Mouse (Mus musculus) heart, embryonic 16.5 days (tissue): ENCODE data around the gene Exd2. TPM values are rescaled to one million over a fixed set of nuclear protein-coding genes. Genes with fewer than 3 reads are reported as not detected.

Source experiments
- ATAC-seq: fragments of 200-750 bp; cut with Nextera tagmentation; replicated peaks from 2 replicates; pipeline ENCODE4 v1.8.0; 2017; ENCODE audit warnings: moderate number of reproducible peaks; ENCODE audit not compliant: insufficient read depth, low FRiP score; ENCODE audit errors: extremely low read depth
- H3K27ac ChIP-seq: fragments of 300-500 bp; sonication (generic); 2 replicates; pipeline ENCODE4 v1.5.1; 2014; ENCODE audit warnings: mild to moderate bottlenecking, low read length, control low read depth, moderate library complexity
- H3K27me3 ChIP-seq: fragments of 300-500 bp; sonication (generic); 2 replicates; pipeline ENCODE4 v1.6.1; 2014; ENCODE audit warnings: low read length, mixed read lengths; ENCODE audit not compliant: control insufficient read depth, insufficient read depth
- H3K36me3 ChIP-seq: fragments of 300-500 bp; sonication (generic); 2 replicates; pipeline ENCODE4 v1.6.1; 2014; ENCODE audit not compliant: control insufficient read depth, insufficient read depth
- H3K4me1 ChIP-seq: fragments of 300-500 bp; sonication (generic); 2 replicates; pipeline ENCODE4 v1.6.1; 2014; ENCODE audit warnings: low read length, mixed read lengths; ENCODE audit not compliant: control insufficient read depth, insufficient read depth
- H3K4me2 ChIP-seq: fragments of 300-500 bp; sonication (generic); 2 replicates; pipeline ENCODE4 v1.6.1; 2014; ENCODE audit warnings: low read depth, mild to moderate bottlenecking, control low read depth, low read length
- H3K4me3 ChIP-seq: fragments of 300-500 bp; sonication (generic); 2 replicates; pipeline ENCODE4 v1.5.1; 2014; ENCODE audit warnings: mild to moderate bottlenecking, control low read depth, low read length
- H3K9ac ChIP-seq: fragments of 300-500 bp; sonication (generic); 2 replicates; pipeline ENCODE4 v1.6.1; 2014; ENCODE audit warnings: low read length, control low read depth
- H3K9me3 ChIP-seq: fragments of 300-500 bp; sonication (generic); replicated peaks from 2 replicates; pipeline ENCODE4 v1.6.1; 2016; ENCODE audit warnings: low read length; ENCODE audit not compliant: control insufficient read depth
- WGBS: fragments of 180-500 bp; shearing (Covaris S2); extraction: QIAGEN DNeasy Blood & Tissue Kit; methylation state at CpG from one replicate; pipeline ENCODE4 v1.1.7; 2014; 5-methylcytosine and 5-hydroxymethylcytosine counted together
- polyA plus RNA-seq: library from polyadenylated mRNA; unstranded; fragments of >200 nt; fragmentation: Nextera tagmentation; extraction: Ambion mirVana; gene quantifications from 2 replicates; pipeline ENCODE4 v1.2.1, GENCODE M21; 2015

Gene Exd2
- polyA plus RNA-seq, 1 experiment from 2014 or later: 17.0 TPM

DNA sequence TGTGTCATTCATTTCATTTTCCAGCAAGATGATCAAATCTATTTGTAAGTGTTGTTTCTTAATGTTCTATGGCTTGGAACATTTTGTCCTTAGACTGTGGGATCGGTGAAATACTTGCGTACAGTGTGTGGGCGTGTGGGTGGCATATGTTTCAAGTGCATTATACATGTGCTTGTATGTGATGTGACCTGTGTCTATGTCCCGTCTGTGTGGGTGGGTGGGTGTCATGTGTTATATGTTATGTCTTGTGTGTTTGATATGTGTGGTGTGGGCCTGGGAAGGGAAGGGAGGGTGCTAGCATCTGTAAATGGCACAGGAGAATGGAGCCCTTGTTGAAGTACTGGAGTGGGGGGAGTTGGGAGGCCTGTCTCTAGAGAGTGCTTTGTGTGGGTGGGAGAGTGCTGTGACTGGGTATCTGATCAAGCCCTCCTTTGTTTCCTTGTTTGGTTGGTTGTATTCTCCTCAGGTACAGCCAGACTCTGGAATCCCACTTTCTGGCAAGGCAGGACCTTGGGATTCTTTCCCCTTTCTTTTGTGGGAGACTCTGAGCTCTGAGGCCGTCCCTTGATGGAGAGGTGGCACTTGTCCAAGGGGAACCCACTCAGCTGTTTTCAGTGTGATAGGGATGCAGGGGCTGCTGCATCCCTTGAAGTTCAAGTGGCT is 65.0 kb downstream of the Exd2 start:
- Histone ChIP-seq H3K36me3 (no peaks in the 10 kb centered on the region), H3K4me3 (no peak overlapping the region), H3K27me3 (no peaks in the 10 kb centered on the region), H3K9ac (no peak overlapping the region), H3K9me3 (no peaks in the 10 kb centered on the region), H3K4me2 (no peak overlapping the region), H3K27ac (no peak overlapping the region), H3K4me1 (peaks cover 2% of the 10 kb centered on the region; the same call in 1 of the 2 replicates)
- no peak for ATAC-seq
- WGBS: 75% methylated on average over 5 of the region's 5 CpGs

DNA sequence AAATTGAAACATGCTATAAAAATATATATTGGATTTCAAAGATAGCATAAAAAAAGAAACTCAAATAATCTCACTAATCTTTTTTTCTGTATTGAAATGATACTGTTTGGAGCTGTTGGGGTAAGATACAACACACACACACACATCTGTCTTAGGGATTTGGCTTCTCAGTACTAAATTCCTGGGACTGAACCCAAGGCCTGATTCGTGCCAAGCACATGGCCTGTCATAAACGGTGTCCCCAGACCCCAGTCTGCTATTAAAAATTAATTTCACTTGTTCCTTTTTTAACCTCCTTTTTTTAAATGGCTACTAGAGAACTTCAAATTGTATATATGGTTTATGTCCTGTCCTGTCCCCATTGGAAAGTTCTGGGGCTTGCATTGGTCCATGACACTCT is 67.2 kb downstream of the Exd2 start:
- no peaks in the 10 kb centered on the region for H3K9me3 ChIP-seq
- H3K4me3 ChIP-seq: no peak overlapping the region
- H3K27ac ChIP-seq: no peak overlapping the region
- 67% methylated on average over 2 of the region's 2 CpGs for WGBS
- no peak for ATAC-seq
- no peaks in the 10 kb centered on the region for H3K27me3 ChIP-seq
- H3K9ac ChIP-seq: no peak overlapping the region
- H3K4me2 ChIP-seq: no peak overlapping the region
- no peaks in the 10 kb centered on the region for H3K36me3 ChIP-seq
- H3K4me1 ChIP-seq: peaks cover 2% of the 10 kb centered on the region; the same call in 1 of the 2 replicates

DNA sequence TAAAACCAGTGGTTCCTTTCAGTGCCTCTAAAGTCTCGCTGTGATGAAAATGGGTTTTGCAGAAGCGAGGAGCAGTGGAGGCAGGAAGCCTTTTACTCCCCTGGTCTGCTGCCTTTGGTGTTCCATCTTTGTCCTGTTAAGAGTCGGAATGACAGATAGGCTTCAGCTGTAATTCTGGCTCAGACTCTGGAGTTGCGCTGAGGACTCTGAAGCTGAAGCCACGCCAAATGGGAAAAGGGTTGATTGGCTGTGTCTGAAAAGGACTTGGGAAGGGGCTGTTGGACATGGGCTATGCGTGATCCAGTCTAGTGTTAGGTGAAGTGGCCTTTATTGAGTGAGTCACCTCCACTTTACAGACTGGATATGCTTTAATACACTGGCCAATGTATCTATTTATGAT is 67.7 kb downstream of the Exd2 start:
- WGBS: 57% methylated on average over 6 of the region's 6 CpGs
- H3K9me3 ChIP-seq: no peaks in the 10 kb centered on the region
- H3K4me2 ChIP-seq: no peak overlapping the region
- H3K36me3 ChIP-seq: no peaks in the 10 kb centered on the region
- peaks cover 2% of the 10 kb centered on the region; the same call in 1 of the 2 replicates for H3K4me1 ChIP-seq
- no peak overlapping the region for H3K27ac ChIP-seq
- H3K27me3 ChIP-seq: no peaks in the 10 kb centered on the region
- no peak for ATAC-seq
- H3K9ac ChIP-seq: no peak overlapping the region
- H3K4me3 ChIP-seq: no peak overlapping the region

DNA sequence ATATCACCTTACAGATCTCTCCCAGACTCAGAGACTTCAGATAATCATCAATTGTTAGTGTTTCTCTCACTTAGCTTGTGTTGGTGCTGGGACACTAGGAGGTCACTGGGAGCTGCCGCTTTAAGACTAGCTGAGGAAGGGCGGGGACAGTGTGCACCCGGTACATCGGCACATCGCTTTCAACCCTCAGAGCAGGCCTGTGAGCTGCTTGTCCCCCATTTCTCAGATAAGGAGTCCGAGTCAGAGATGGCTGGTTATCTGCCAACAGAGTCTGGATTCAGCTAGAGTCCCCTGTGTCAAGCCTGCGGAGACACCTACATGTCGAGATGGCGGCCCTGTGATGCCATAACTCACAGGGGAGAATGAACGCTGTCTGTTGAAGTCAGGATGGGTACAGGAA is 68.7 kb downstream of the Exd2 start:
- no peak overlapping the region for H3K27ac ChIP-seq
- H3K4me3 ChIP-seq: no peak overlapping the region
- 40% methylated on average over 10 of the region's 10 CpGs for WGBS
- no peak overlapping the region for H3K4me2 ChIP-seq
- H3K4me1 ChIP-seq: peaks cover 2% of the 10 kb centered on the region; the same call in 1 of the 2 replicates
- H3K27me3 ChIP-seq: no peaks in the 10 kb centered on the region
- H3K36me3 ChIP-seq: no peaks in the 10 kb centered on the region
- no peaks in the 10 kb centered on the region for H3K9me3 ChIP-seq
- ATAC-seq: no peak; the same call in 1 of the 2 replicates
- H3K9ac ChIP-seq: 0 out of 2 replicates have a peak overlapping the region, but pooled peaks have one; percentile 8

DNA sequence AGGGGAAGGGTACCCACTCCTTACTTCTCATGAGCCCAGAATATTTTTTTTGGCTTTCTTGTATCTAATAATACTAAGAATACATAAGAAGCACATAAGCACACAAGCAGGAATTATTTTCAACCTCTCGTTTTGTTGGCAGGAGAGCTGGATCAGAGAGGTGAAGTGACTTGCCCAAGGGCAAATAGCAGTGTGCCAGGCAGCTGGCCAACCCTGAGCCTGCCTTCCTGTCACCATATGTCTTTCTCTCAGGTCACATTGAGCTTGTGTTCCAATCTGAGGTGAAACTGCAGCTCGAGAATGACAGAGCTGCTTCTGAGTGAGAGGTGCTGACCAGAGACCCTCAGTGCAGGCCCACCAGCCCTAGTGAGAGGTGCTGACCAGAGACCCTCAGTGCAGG is 71.0 kb downstream of the Exd2 start:
- Histone ChIP-seq H3K36me3 (no peaks in the 10 kb centered on the region), H3K4me3 (no peak overlapping the region), H3K9ac (no peak overlapping the region), H3K4me2 (no peak overlapping the region), H3K27me3 (no peaks in the 10 kb centered on the region), H3K27ac (no peak overlapping the region), H3K9me3 (no peaks in the 10 kb centered on the region), H3K4me1 (peaks cover 2% of the 10 kb centered on the region; the same call in 1 of the 2 replicates)
- WGBS: 45% methylated on average over 2 of the region's 2 CpGs
- no peak for ATAC-seq

DNA sequence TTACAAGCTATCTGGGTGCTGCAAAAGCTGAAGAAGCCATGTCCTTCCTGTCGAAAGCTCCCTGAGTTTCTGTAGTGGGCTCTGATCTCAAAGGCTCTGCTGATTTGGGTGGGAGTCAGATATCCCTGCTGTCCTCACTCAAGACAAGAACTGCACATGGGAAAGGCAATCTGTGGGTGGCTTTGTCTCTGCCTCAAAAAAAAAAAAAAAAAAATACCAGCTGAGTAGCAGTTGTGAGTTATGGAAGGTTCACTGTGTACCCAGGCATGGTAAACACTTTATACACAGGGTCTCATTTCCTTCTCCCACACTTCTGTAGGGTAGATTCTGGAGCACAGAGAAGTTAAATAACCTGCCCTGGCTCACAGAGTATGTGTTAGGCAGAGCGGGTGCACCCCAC is 74.4 kb downstream of the Exd2 start:
- no peak for ATAC-seq

DNA sequence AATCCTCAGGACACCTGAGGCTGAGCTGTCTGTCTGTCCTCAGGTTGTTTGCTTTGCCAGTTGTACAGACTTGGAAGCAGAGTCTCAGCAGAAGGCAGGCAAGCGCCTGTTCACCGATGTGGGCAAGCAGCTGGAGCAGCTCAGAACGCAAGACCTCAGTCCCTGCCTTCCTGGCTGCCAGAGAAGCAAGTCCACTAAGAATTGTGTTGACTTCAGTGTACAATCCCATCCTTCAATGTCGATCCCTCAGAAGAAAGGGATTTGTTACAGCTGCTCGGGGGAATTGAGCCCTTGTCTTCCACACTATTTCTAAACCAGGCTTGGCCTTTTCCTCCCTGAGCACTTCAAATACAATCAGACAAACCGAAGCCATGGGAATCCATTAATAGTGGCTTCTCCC is 75.4 kb downstream of the Exd2 start:
- no peaks in the 10 kb centered on the region for H3K27me3 ChIP-seq
- no peaks in the 10 kb centered on the region for H3K4me1 ChIP-seq
- H3K9me3 ChIP-seq: no peaks in the 10 kb centered on the region
- no peak for ATAC-seq
- no peaks in the 10 kb centered on the region for H3K36me3 ChIP-seq
- 51% methylated on average over 6 of the region's 6 CpGs for WGBS
- H3K4me3 ChIP-seq: no peak overlapping the region
- H3K4me2 ChIP-seq: no peak overlapping the region
- no peak overlapping the region for H3K9ac ChIP-seq
- H3K27ac ChIP-seq: no peak overlapping the region

More for the DNA sequence above, 74.4 kb downstream of the Exd2 start:
- H3K27ac ChIP-seq: no peak overlapping the region
- WGBS: 69% methylated on average over 2 of the region's 2 CpGs
- H3K4me1 ChIP-seq: no peaks in the 10 kb centered on the region
- no peaks in the 10 kb centered on the region for H3K9me3 ChIP-seq
- no peaks in the 10 kb centered on the region for H3K36me3 ChIP-seq
- H3K27me3 ChIP-seq: no peaks in the 10 kb centered on the region
- no peak overlapping the region for H3K4me2 ChIP-seq
- no peak overlapping the region for H3K9ac ChIP-seq
- no peak overlapping the region for H3K4me3 ChIP-seq

DNA sequence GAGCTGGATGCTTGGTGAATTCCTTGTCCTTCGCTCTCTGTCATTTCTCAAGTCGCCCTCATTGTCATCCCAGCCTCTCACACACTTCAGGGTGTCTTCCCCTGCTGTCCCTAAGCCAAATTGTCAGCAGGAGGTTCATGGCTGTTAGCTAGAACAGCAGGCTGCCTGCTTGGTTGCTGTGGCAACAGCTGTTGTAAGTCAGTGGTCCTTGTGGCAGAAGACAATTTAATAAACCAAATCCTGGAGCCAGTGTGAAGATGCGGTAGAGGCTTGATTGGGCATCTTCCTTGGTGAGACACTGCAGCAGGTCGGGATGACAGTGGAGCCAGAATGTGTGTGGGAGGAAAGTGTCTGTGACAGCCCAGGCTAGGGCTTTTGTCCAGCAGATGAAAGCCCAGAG is 82.4 kb downstream of the Exd2 start:
- Histone ChIP-seq H3K9ac (no peak overlapping the region), H3K9me3 (no peaks in the 10 kb centered on the region), H3K4me2 (no peak overlapping the region), H3K4me1 (no peaks in the 10 kb centered on the region; the same call in 1 of the 2 replicates), H3K36me3 (no peaks in the 10 kb centered on the region), H3K27ac (no peak overlapping the region), H3K27me3 (no peaks in the 10 kb centered on the region; the same call in 1 of the 2 replicates), H3K4me3 (no peak overlapping the region)
- WGBS: 19% methylated on average over 4 of the region's 4 CpGs
- no peak for ATAC-seq

DNA sequence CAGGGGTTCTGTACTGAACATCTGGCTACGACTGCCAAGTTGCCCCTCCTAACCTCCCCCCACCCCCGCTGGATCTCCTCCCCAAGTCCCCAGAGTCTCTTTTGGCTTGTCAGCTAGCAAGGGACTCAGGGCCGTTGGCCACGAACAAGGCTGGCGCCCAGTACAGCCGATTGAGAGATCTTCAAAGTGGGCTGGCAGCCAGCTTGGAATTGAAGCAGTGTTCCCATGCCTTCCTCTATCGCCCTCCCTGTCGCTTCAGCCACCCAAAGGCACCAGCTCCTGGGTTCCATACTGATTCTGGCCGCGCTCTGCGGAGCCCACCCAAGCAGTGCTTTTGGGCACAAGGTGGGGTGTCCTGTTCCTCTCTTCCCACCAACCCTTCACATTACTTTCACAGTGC is 86.8 kb downstream of the Exd2 start:
- ATAC-seq: no peak; the same call in 1 of the 2 replicates

More for the DNA sequence above, 86.8 kb downstream of the Exd2 start:
- Histone ChIP-seq H3K27ac (no peak overlapping the region), H3K4me1 (no peaks in the 10 kb centered on the region; the same call in 1 of the 2 replicates), H3K9ac (no peak overlapping the region), H3K9me3 (no peaks in the 10 kb centered on the region), H3K36me3 (no peaks in the 10 kb centered on the region), H3K4me3 (no peak overlapping the region), H3K27me3 (no peaks in the 10 kb centered on the region; the same call in 1 of the 2 replicates), H3K4me2 (no peak overlapping the region)
- WGBS: 60% methylated on average over 11 of the region's 11 CpGs
